Mouse (Mus musculus): ENCODE results near the gene Bod1l.

Bod1l gene

GRCm38 (mm10) chr5:41758671-41759639 is 85.2 kb downstream of the Bod1l start:
- no peak for DNase-seq (ENCODE audit: low spot score in 2 of 2)

DNA sequence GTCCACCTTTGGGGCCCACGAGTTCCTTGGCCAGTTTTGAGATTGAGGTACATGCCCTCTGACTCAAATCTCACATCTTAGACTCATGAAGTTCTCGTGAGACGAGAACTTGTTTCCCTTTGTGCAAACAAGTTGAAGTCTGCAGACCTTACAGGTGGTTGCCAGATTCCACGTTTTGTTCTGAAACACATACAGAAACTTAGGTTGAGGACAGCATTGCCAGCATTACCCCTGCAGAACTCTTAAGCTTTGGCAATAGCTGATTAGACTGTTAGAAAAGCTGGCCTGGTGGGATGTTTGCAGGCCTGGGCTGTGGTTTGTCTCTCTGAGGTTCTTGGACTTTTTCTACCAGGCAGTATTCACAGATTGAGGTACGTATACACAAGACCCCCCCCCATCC is 86.8 kb downstream of the Bod1l start:
- no peak for DNase-seq (ENCODE audit: low spot score in 2 of 2)

- no peak for DNase-seq (ENCODE audit: low spot score in 2 of 2)
Measured at GRCm38 (mm10) chr5:41756396-41756795, 87.7 kb downstream of the Bod1l start.

GRCm38 (mm10) chr5:41755373-41755960 is 88.6 kb downstream of the Bod1l start:
- no peak for DNase-seq (ENCODE audit: low spot score in 2 of 2)

DNA sequence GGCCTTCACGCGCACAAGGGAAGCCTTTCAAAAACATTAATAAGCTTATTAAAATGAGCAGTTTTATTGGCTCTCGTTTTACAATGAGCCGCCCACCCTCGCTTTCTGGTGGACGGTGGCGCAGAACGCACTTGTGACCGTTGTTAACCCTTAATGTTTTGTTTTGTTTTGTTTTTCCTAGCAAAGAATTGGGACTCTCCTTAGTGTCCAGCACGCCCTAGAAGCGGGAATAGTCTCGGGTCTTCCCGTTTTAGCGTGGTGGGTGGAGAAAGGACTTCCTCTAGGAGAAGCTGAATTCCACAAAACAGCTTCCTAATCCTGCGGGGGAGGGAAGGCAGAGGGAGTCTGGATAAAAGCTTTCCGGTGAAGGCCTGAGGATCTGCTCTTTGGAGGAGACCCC is 89.3 kb downstream of the Bod1l start:
- no peak for DNase-seq (ENCODE audit: low spot score in 2 of 2)

- DNase-seq (ENCODE audit: low spot score in 2 of 2) = no peak
Measured at GRCm38 (mm10) chr5:41754226-41754775, 89.8 kb downstream of the Bod1l start.

DNA sequence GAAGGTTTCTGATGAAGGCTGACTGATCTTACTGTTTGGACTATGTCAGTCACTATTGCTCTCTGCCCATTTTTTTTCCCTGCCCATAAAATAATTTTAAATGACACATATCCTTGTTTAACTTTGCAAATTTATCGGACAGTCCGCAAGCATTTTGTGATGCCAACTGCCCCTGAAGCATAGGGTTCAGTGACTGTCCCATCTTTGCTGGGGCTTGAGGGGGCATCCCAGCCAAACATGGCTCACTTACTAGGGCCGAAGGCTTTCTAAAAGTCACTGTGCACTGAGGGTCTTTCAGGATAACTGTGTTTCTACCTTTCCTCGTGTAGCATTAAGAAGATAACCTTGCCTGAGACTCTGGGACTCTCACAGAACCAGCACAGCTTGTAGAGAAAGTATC is 91.4 kb downstream of the Bod1l start:
- no peak for DNase-seq (ENCODE audit: low spot score in 2 of 2)

DNA sequence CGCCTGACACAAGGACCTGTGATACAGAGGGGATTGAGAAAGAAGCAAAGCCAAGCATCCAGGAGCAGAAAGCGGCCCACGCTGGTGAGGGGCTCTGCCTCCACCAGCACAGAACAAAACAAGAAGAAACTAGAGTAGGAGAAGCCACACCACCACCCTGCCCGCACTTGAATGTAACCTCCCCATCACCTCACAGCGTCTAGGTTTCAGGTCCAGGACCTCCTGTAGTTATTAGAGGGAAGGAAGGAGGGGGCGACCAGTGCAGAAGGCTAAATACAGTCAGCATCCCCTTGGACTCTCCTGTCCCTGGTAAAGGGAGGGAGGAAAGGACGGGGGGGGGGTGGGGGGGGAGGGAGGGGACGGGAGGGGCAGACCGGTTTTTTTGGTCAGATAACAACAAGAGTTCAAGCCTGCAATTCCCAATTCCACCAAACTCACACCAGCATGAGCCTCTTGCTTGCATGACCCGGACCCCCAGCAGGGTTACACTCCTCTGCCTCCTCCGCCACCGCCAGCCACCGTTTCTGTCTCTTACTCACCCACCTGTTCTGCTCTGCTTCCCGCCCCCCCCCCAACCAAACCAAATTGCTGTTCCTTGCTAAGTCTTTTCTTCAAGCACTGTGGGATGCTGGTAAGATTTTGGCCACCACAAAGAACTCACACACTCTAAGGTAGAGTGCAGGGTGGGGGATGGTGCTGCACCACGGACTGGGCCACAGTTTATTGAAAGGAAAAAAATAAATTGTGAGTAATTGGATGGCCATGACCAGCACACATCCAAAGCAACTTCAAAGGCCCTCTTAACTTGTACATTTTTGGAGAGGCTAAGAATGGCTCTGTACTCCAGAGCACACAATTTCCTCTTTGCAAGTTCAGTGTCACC is 99.0 kb downstream of the Bod1l start:
- DNase-seq (ENCODE audit: low spot score in 2 of 2) = no peak

DNA sequence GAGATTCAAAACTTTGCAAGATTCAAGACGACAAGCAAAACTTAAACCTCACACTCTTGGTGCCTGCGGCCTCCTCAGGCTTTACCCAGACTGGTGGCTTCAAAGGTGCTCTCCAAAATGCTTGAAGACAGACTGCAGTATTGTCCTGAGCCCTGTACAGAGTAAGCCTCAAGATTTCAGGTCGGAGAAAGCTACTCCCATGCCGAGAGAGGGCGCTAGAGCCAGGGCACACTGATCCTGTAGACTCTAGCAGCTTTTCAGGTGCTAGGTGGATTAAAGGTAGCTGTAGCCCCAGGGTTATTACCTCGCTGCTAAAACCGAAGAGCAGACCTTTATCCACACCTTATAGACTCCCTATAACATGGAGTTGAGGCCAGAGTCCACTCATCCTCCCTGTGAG is 99.9 kb downstream of the Bod1l start:
- DNase-seq (ENCODE audit: low spot score in 2 of 2) = no peak

- no peak for DNase-seq (ENCODE audit: low spot score in 2 of 2)
Measured at GRCm38 (mm10) chr5:41738817-41739216, 105.3 kb downstream of the Bod1l start.

Data from right cerebral cortex, postnatal 10 days (tissue).